Mouse (Mus musculus) Patski (cell line): ENCODE measurements around the gene Ccdc182. TPM values are rescaled to one million over a fixed set of nuclear protein-coding genes. Genes with fewer than 3 reads are reported as not detected.

ENCODE experiments used
- ATAC-seq: fragments of 100-300 bp; one replicate; pipeline ENCODE4 v1.8.0; 2021
- CTCF ChIA-PET: fragments of 350-600 bp; sonication (Branson Sonifier 250); formaldehyde crosslinking; loops from one replicate; lab custom pipeline; 2022; ENCODE audit warnings: inconsistent platforms; lab: Charles Lee
- POLR2A ChIA-PET: fragments of 350-600 bp; sonication (Branson Sonifier 250); formaldehyde crosslinking; loops from one replicate; lab custom pipeline; 2022; ENCODE audit warnings: antibody characterized with exemption, inconsistent platforms; lab: Charles Lee
- DNase-seq: peaks from one replicate; pipeline ENCODE4 v3.0.0-alpha.2; 2011; ENCODE audit warnings: low read depth, low spot score
- H3K27me3 ChIP-seq: fragments of 371-371 bp; one replicate; pipeline ENCODE4 v1.5.1; 2021
- CTCF ChIP-seq: fragments of 100-300 bp; IDR thresholded peaks from one replicate; pipeline ENCODE4 v1.5.1; 2021
- in situ Hi-C: fragments of 300-500 bp; cut with MboI; formaldehyde crosslinking; loops from 3 replicates; pipeline ENCODE4 v1.11.1; 2018; ENCODE audit warnings: low pct_unique_long_range_greater_than_20kb, mixed read lengths
- polyA plus RNA-seq: library from polyadenylated mRNA; unstranded; gene quantifications from one replicate; pipeline ENCODE4 v1.2.3, GENCODE M21; 2021

The Ccdc182 gene
- polyA plus RNA-seq, 1 experiment from 2014 or later = not detected

- ChIA-PET CTCF (no interaction called here), POLR2A (no interaction called here)
- no peaks in the 10 kb centered on the region for H3K27me3 ChIP-seq
- in situ Hi-C loops = no loop called here
- ATAC-seq (no peak), DNase-seq (no peak)
- TF ChIP-seq CTCF = no peak
Observed at GRCm38 (mm10) chr11:88257700-88258099, 36.2 kb upstream of the Ccdc182 start.

- DNase-seq = no peak
- ChIA-PET CTCF (no interaction called here), POLR2A (no interaction called here)
- no peak for TF ChIP-seq CTCF
- in situ Hi-C loops = no loop called here
- H3K27me3 ChIP-seq = no peaks in the 10 kb centered on the region
- ATAC-seq = no peak
Observed at GRCm38 (mm10) chr11:88258212-88258611, 35.6 kb upstream of the Ccdc182 start.

DNA sequence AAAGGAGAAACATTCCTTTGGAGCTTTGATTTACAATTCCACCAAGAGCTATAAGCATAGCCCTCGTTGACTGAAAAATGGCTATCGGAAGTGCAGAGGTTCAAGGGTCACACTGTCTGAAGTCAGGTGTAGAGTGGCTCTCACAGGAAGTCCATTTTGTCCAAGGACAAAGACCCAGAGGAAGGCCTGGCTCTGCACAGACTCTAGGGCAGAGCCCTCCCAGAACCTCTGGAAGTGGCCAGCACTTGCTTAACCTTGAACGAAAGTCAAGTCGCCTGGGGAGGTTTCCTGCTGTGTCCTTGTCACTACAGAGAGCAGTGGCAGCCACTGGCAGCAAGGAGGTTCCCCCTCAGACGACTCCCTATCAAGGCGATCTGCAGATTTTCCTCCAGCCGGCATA is 33.4 kb upstream of the Ccdc182 start:
- ATAC-seq (no peak), DNase-seq (no peak)
- POLR2A ChIA-PET = no interaction called here
- no peaks in the 10 kb centered on the region for H3K27me3 ChIP-seq
- in situ Hi-C loops = no loop called here
- CTCF ChIA-PET = interaction anchor here (0.8 to 1.6 kb wide), 3 partner anchors 8 to 32 kb away, joined by 3 to 4 read pairs (median 3); no protein-coding TSS in a partner anchor
- TF ChIP-seq CTCF = no peak

GRCm38 (mm10) chr11:88264889-88265288 is 29.0 kb upstream of the Ccdc182 start:
- DNase-seq (no peak), ATAC-seq (no peak)
- ChIA-PET CTCF (no interaction called here), POLR2A (no interaction called here)
- no peak for TF ChIP-seq CTCF
- in situ Hi-C loops = no loop called here
- H3K27me3 ChIP-seq = no peaks in the 10 kb centered on the region

GRCm38 (mm10) chr11:88266311-88266710 is 27.5 kb upstream of the Ccdc182 start:
- no peaks in the 10 kb centered on the region for H3K27me3 ChIP-seq
- ATAC-seq = no peak
- no peak for TF ChIP-seq CTCF
- no peak for DNase-seq
- ChIA-PET CTCF (no interaction called here), POLR2A (no interaction called here)
- in situ Hi-C loops = no loop called here

DNA sequence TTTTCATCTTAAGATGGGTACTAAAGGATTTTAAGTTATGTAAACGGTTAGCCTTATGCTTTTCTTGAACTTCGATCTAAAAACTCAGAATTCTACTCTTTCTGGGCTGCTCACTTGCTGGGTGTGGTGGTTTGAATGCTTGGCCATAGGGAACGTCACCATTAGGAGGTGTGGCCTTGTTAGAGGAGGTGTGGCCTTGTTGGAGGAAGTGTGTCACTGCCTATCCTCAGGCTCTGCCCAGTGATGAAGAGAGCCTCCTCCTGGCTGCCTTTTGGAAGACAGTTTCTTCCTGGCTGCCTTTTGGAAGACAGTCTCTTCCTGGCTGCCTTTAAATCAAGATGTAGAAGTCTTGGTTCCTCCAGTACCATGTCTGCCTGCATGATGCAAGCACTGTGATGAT is 22.0 kb upstream of the Ccdc182 start:
- DNase-seq = no peak
- POLR2A ChIA-PET = no interaction called here
- CTCF ChIA-PET = interaction anchor here (1.4 to 1.6 kb wide), 2 partner anchors 11 to 14 kb away, joined by 4 read pairs; no protein-coding TSS in a partner anchor
- TF ChIP-seq CTCF = no peak
- no peak for ATAC-seq
- H3K27me3 ChIP-seq = peaks cover 5% of the 10 kb centered on the region
- in situ Hi-C loops = no loop called here

DNA sequence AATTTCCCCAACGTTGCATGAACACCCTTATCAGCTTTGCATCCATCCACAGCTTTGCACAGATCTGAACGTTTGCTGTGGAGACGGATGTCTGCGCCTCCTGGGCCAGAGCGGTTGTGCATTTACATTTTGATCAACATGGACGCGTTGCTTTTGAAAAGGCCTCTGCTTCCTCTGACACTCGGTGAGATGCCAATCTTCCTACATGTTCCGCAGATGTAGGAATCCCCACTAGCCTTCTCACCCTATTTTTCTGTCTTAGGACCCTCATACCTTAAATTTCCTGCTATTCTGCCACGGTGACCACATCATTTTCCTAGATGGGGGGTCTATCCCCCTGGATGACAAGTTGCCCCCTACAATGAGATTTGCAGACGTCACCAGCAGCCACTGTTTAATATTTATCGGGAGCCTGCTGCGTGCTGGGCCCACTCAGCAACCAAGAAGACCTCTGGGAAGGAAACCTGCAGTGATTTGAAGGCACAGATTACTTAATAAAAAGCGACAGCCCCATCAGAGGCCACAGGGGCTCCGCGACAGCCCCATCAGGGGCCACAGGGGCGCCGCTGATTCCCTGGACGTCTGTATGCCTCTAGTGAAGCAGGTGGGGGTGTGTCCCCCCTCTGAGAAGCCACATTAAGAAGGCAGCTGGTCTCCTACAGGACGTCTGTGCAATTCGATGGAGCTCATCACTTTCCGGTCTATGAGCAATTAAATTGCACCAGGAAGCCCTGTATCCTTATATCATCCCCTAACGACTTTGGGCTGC is 19.6 kb upstream of the Ccdc182 start:
- ChIA-PET CTCF (interaction anchor here (1.7 kb wide), 1 partner anchor 22 kb away, joined by 5 read pairs; no protein-coding TSS in a partner anchor), POLR2A (no interaction called here)
- ATAC-seq (no peak), DNase-seq (no peak)
- H3K27me3 ChIP-seq = peaks cover 5% of the 10 kb centered on the region
- no peak for TF ChIP-seq CTCF
- in situ Hi-C loops = no loop called here

DNA sequence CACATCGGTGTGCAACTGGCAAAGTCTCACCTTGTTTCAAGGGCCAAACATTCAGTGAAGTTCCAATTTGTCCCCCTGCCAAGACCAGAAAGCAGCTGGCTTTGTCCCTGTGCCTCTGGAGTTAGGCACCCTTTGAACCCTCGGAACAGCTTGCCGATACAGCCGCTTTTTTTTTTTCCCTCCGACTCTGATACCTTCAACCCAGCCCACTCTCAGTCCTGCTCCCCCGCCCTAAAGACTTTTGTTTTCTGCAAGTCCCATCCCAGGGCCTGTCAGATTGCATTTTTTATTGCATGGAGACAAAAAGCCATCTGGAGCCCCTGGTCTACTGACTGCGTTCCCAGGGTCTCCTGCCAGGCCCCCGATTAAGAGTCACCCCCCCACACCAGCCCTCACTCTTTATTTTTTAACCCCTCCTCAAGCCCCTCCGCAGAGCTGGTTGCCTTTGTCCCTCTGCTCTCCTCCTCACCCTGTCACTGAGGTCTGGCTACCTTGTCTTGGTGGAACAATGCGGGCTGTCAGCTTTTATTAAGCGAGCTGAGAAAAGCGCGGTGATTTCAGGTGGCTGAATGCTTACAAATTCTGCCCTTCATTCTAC is 18.9 kb upstream of the Ccdc182 start:
- TF ChIP-seq CTCF = no peak
- in situ Hi-C loops = no loop called here
- no peak for ATAC-seq
- CTCF ChIA-PET = interaction anchor here (1.1 to 1.7 kb wide), 2 partner anchors 23 kb away, joined by 3 to 5 read pairs; no protein-coding TSS in a partner anchor
- POLR2A ChIA-PET = interaction anchor here (0.7 kb wide), 2 partner anchors 114 to 185 kb away, joined by 6 read pairs; no protein-coding TSS in a partner anchor
- H3K27me3 ChIP-seq = peaks cover 5% of the 10 kb centered on the region
- no peak for DNase-seq

GRCm38 (mm10) chr11:88275949-88276348 is 17.9 kb upstream of the Ccdc182 start:
- ChIA-PET CTCF (interaction anchor here (1.1 kb wide), 1 partner anchor 24 kb away, joined by 3 read pairs; no protein-coding TSS in a partner anchor), POLR2A (no interaction called here)
- in situ Hi-C loops = no loop called here
- no peak for TF ChIP-seq CTCF
- no peak for ATAC-seq
- peaks cover 5% of the 10 kb centered on the region for H3K27me3 ChIP-seq
- no peak for DNase-seq

GRCm38 (mm10) chr11:88276534-88277308 is 17.1 kb upstream of the Ccdc182 start:
- POLR2A ChIA-PET = no interaction called here
- DNase-seq (no peak), ATAC-seq (no peak)
- in situ Hi-C loops = no loop called here
- CTCF ChIA-PET = no interaction called here
- no peak for TF ChIP-seq CTCF
- H3K27me3 ChIP-seq = peaks cover 5% of the 10 kb centered on the region
